Mouse (Mus musculus) lung, postnatal 4 days (tissue): ENCODE results near the gene Hs6st2.

Source experiments
- DNase-seq, 2 experiments: peaks; one replicate each; pipeline ENCODE4 v3.0.0; 2021

Hs6st2 gene

GRCm38 (mm10) chrX:51581704-51582103 is 100.0 kb downstream of the Hs6st2 start:
- DNase-seq, result no peak

GRCm38 (mm10) chrX:51561880-51562279 is 119.8 kb downstream of the Hs6st2 start:
- no peak for DNase-seq

- no peak for DNase-seq
Observed at GRCm38 (mm10) chrX:51539626-51540025, 142.0 kb downstream of the Hs6st2 start.

GRCm38 (mm10) chrX:51537082-51537481 is 144.6 kb downstream of the Hs6st2 start:
- peak in 1 of 2 experiments; percentile 3 for DNase-seq

GRCm38 (mm10) chrX:51535226-51535625 is 146.4 kb downstream of the Hs6st2 start:
- no peak for DNase-seq

- no peak for DNase-seq
Observed at GRCm38 (mm10) chrX:51531136-51531535, 150.5 kb downstream of the Hs6st2 start.

GRCm38 (mm10) chrX:51528601-51529000 is 153.1 kb downstream of the Hs6st2 start:
- DNase-seq, result no peak

GRCm38 (mm10) chrX:51514831-51515230 is 166.8 kb downstream of the Hs6st2 start:
- no peak for DNase-seq

GRCm38 (mm10) chrX:51506526-51506925 is 175.1 kb downstream of the Hs6st2 start:
- no peak for DNase-seq

GRCm38 (mm10) chrX:51505691-51506090 is 176.0 kb downstream of the Hs6st2 start:
- DNase-seq, result no peak

GRCm38 (mm10) chrX:51503781-51504471 is 177.7 kb downstream of the Hs6st2 start:
- no peak for DNase-seq

- DNase-seq, result no peak
Observed at GRCm38 (mm10) chrX:51497831-51498230, 183.8 kb downstream of the Hs6st2 start.

- DNase-seq, result no peak
Observed at GRCm38 (mm10) chrX:51488374-51488773, 193.3 kb downstream of the Hs6st2 start.

GRCm38 (mm10) chrX:51469411-51469810 is 212.2 kb downstream of the Hs6st2 start:
- DNase-seq, result no peak

- no peak for DNase-seq
Observed at GRCm38 (mm10) chrX:51461413-51461812, 220.2 kb downstream of the Hs6st2 start.

GRCm38 (mm10) chrX:51443366-51443765 is 238.3 kb downstream of the Hs6st2 start:
- no peak for DNase-seq

- DNase-seq, result no peak
Observed at GRCm38 (mm10) chrX:51431706-51432105, 249.9 kb downstream of the Hs6st2 start.

GRCm38 (mm10) chrX:51425031-51425430 is 256.6 kb downstream of the Hs6st2 start:
- no peak for DNase-seq

- no peak for DNase-seq
Observed at GRCm38 (mm10) chrX:51410289-51410688, 271.4 kb downstream of the Hs6st2 start.

GRCm38 (mm10) chrX:51397457-51397856 is 284.2 kb downstream of the Hs6st2 start:
- DNase-seq, result no peak

- DNase-seq, result peak; percentile 49 to 80
Observed at GRCm38 (mm10) chrX:51374670-51375069, 307.0 kb downstream of the Hs6st2 start.

- peak; percentile 63 to 70 for DNase-seq
Observed at GRCm38 (mm10) chrX:51372477-51373239, 309.0 kb downstream of the Hs6st2 start.

- no peak for DNase-seq
Observed at GRCm38 (mm10) chrX:51349682-51350081, 332.0 kb downstream of the Hs6st2 start.

- no peak for DNase-seq
Observed at GRCm38 (mm10) chrX:51343595-51343994, 338.1 kb downstream of the Hs6st2 start.
